Mouse (Mus musculus): Measurements from ENCODE around the gene Atxn7l2. TPM values are rescaled to one million over a fixed set of nuclear protein-coding genes. Genes with fewer than 3 reads are reported as not detected.

Gene Atxn7l2
- polyA plus RNA-seq, 1 experiment from 2014 or later: 18.7 TPM

- no peaks in the 10 kb centered on the region for H3K36me3 ChIP-seq
These were observed 15.2 kb upstream of the Atxn7l2 start for GRCm38 (mm10) chr3:108225711-108226557.

GRCm38 (mm10) chr3:108220661-108221060 is 9.9 kb upstream of the Atxn7l2 start:
- Histone ChIP-seq H3K27ac (no peak overlapping the region), H3K4me3 (no peak overlapping the region), H3K27me3 (peaks cover 39% of the 10 kb centered on the region), H3K4me2 (no peak overlapping the region), H3K36me3 (no peaks in the 10 kb centered on the region), H3K9me3 (no peaks in the 10 kb centered on the region), H3K9ac (no peak overlapping the region), H3K4me1 (peaks cover under 1% of the 10 kb centered on the region; the same call in 1 of the 2 replicates)
- 66% methylated on average over 3 of the region's 3 CpGs for WGBS
- ATAC-seq (ENCODE audit: insufficient number of reproducible peaks, low FRiP score, low TSS enrichment, low read depth): no peak

More at GRCm38 (mm10) chr3:108225711-108226557, 15.2 kb upstream of the Atxn7l2 start:
- peaks cover 60% of the 10 kb centered on the region for H3K27me3 ChIP-seq
- H3K9me3 ChIP-seq: no peaks in the 10 kb centered on the region
- H3K4me1 ChIP-seq: peaks cover 15% of the 10 kb centered on the region
- ATAC-seq (ENCODE audit: insufficient number of reproducible peaks, low FRiP score, low TSS enrichment, low read depth): peak; percentile 65
- peak overlapping the region; percentile 90 for H3K4me2 ChIP-seq
- WGBS: 3% methylated on average over 65 of the region's 67 CpGs
- peak overlapping the region; percentile 47 for H3K4me3 ChIP-seq
- no peak overlapping the region for H3K27ac ChIP-seq
- peak overlapping the region; percentile 43 for H3K9ac ChIP-seq

- ATAC-seq (ENCODE audit: insufficient number of reproducible peaks, low FRiP score, low TSS enrichment, low read depth): no peak
- peaks cover 5% of the 10 kb centered on the region for H3K4me1 ChIP-seq
- H3K4me2 ChIP-seq: no peak overlapping the region
- H3K36me3 ChIP-seq: no peaks in the 10 kb centered on the region
- no peak overlapping the region for H3K27ac ChIP-seq
- peaks cover 5% of the 10 kb centered on the region; the same call in 1 of the 2 replicates for H3K27me3 ChIP-seq
- H3K9me3 ChIP-seq: no peaks in the 10 kb centered on the region
- no peak overlapping the region for H3K9ac ChIP-seq
- 13% methylated on average over 5 of the region's 5 CpGs for WGBS
- no peak overlapping the region for H3K4me3 ChIP-seq
These were observed 4.0 kb upstream of the Atxn7l2 start for GRCm38 (mm10) chr3:108214734-108215133.

- no peak overlapping the region for H3K4me3 ChIP-seq
- H3K27ac ChIP-seq: no peak overlapping the region
- H3K9ac ChIP-seq: no peak overlapping the region
- WGBS: 80% methylated on average over 8 of the region's 8 CpGs
- no peak for ATAC-seq (ENCODE audit: insufficient number of reproducible peaks, low FRiP score, low TSS enrichment, low read depth)
- no peak overlapping the region for H3K4me2 ChIP-seq
- H3K9me3 ChIP-seq: no peaks in the 10 kb centered on the region
- peaks cover 27% of the 10 kb centered on the region for H3K4me1 ChIP-seq
- no peaks in the 10 kb centered on the region for H3K36me3 ChIP-seq
- 0 out of 2 replicates have a peak, but pooled peaks cover 5% of the 10 kb centered on the region for H3K27me3 ChIP-seq
These were observed 1.7 kb upstream of the Atxn7l2 start for GRCm38 (mm10) chr3:108212406-108212805.

- 80% methylated on average over 6 of the region's 6 CpGs for WGBS
- Histone ChIP-seq H3K4me3 (no peak overlapping the region), H3K9me3 (no peaks in the 10 kb centered on the region), H3K36me3 (no peaks in the 10 kb centered on the region; the same call in 1 of the 2 replicates), H3K27ac (no peak overlapping the region), H3K4me2 (no peak overlapping the region), H3K27me3 (0 out of 2 replicates have a peak, but pooled peaks cover 5% of the 10 kb centered on the region), H3K4me1 (peaks cover 33% of the 10 kb centered on the region), H3K9ac (no peak overlapping the region)
- no peak for ATAC-seq (ENCODE audit: insufficient number of reproducible peaks, low FRiP score, low TSS enrichment, low read depth)
These were observed 1.1 kb upstream of the Atxn7l2 start for GRCm38 (mm10) chr3:108211845-108212244.

- peaks cover 43% of the 10 kb centered on the region for H3K4me1 ChIP-seq
- WGBS: under 1% methylated on average over 46 of the region's 72 CpGs
- peak overlapping the region; percentile 89 for H3K4me2 ChIP-seq
- H3K36me3 ChIP-seq: peaks cover 14% of the 10 kb centered on the region
- peak overlapping the region; percentile 62 for H3K4me3 ChIP-seq
- H3K27me3 ChIP-seq: 0 out of 2 replicates have a peak, but pooled peaks cover 3% of the 10 kb centered on the region
- no peaks in the 10 kb centered on the region for H3K9me3 ChIP-seq
- peak overlapping the region; percentile 93 for H3K27ac ChIP-seq
- peak; percentile 93 for ATAC-seq (ENCODE audit: insufficient number of reproducible peaks, low FRiP score, low TSS enrichment, low read depth)
- H3K9ac ChIP-seq: peak overlapping the region; percentile 58
These were observed 576 bp downstream of the Atxn7l2 start for GRCm38 (mm10) chr3:108209946-108210770.

GRCm38 (mm10) chr3:108209536-108209935 is 1.2 kb downstream of the Atxn7l2 start:
- peak overlapping the region; percentile 89 for H3K4me2 ChIP-seq
- H3K4me3 ChIP-seq: peak overlapping the region; percentile 62
- peak overlapping the region; percentile 93 for H3K27ac ChIP-seq
- peak overlapping the region; percentile 58 for H3K9ac ChIP-seq
- 0 out of 2 replicates have a peak, but pooled peaks cover 3% of the 10 kb centered on the region for H3K27me3 ChIP-seq
- H3K9me3 ChIP-seq: no peaks in the 10 kb centered on the region
- 5% methylated on average over 8 of the region's 8 CpGs for WGBS
- H3K36me3 ChIP-seq: peaks cover 20% of the 10 kb centered on the region
- H3K4me1 ChIP-seq: peaks cover 45% of the 10 kb centered on the region
- no peak for ATAC-seq (ENCODE audit: insufficient number of reproducible peaks, low FRiP score, low TSS enrichment, low read depth)

GRCm38 (mm10) chr3:108209001-108209400 is 1.7 kb downstream of the Atxn7l2 start:
- Histone ChIP-seq H3K9me3 (no peaks in the 10 kb centered on the region), H3K4me1 (peaks cover 47% of the 10 kb centered on the region), H3K27me3 (no peaks in the 10 kb centered on the region), H3K4me3 (peak overlapping the region; percentile 62), H3K4me2 (peak overlapping the region; percentile 89), H3K9ac (peak overlapping the region; percentile 58; the same call in 1 of the 2 replicates), H3K36me3 (peaks cover 25% of the 10 kb centered on the region), H3K27ac (peak overlapping the region; percentile 93; the same call in 1 of the 2 replicates)
- WGBS: 60% methylated on average over 3 of the region's 3 CpGs
- no peak for ATAC-seq (ENCODE audit: insufficient number of reproducible peaks, low FRiP score, low TSS enrichment, low read depth)

GRCm38 (mm10) chr3:108206731-108207375 is 3.9 kb downstream of the Atxn7l2 start:
- Histone ChIP-seq H3K36me3 (peaks cover 42% of the 10 kb centered on the region), H3K27ac (peak overlapping the region; percentile 79), H3K4me3 (peak overlapping the region; percentile 8; the same call in 1 of the 2 replicates)

GRCm38 (mm10) chr3:108205601-108206000 is 5.1 kb downstream of the Atxn7l2 start:
- no peak overlapping the region for H3K27ac ChIP-seq
- WGBS: 85% methylated on average over 8 of the region's 8 CpGs
- no peak overlapping the region for H3K4me2 ChIP-seq
- no peak for ATAC-seq (ENCODE audit: insufficient number of reproducible peaks, low FRiP score, low TSS enrichment, low read depth)
- no peak overlapping the region for H3K4me3 ChIP-seq
- H3K9ac ChIP-seq: no peak overlapping the region
- no peaks in the 10 kb centered on the region for H3K9me3 ChIP-seq
- peaks cover 44% of the 10 kb centered on the region for H3K36me3 ChIP-seq
- H3K27me3 ChIP-seq: no peaks in the 10 kb centered on the region
- H3K4me1 ChIP-seq: peaks cover 73% of the 10 kb centered on the region

More at GRCm38 (mm10) chr3:108206731-108207375, 3.9 kb downstream of the Atxn7l2 start:
- WGBS: 51% methylated on average over 15 of the region's 15 CpGs
- H3K27me3 ChIP-seq: no peaks in the 10 kb centered on the region
- H3K4me2 ChIP-seq: peak overlapping the region; percentile 26
- H3K9ac ChIP-seq: no peak overlapping the region
- no peaks in the 10 kb centered on the region for H3K9me3 ChIP-seq
- H3K4me1 ChIP-seq: peaks cover 65% of the 10 kb centered on the region
- ATAC-seq (ENCODE audit: insufficient number of reproducible peaks, low FRiP score, low TSS enrichment, low read depth): no peak

GRCm38 (mm10) chr3:108204470-108204869 is 6.3 kb downstream of the Atxn7l2 start:
- Histone ChIP-seq H3K36me3 (peaks cover 44% of the 10 kb centered on the region), H3K9ac (no peak overlapping the region), H3K4me2 (no peak overlapping the region), H3K27me3 (no peaks in the 10 kb centered on the region), H3K27ac (no peak overlapping the region), H3K4me1 (peaks cover 79% of the 10 kb centered on the region), H3K4me3 (no peak overlapping the region), H3K9me3 (no peaks in the 10 kb centered on the region)
- no peak for ATAC-seq (ENCODE audit: insufficient number of reproducible peaks, low FRiP score, low TSS enrichment, low read depth)
- WGBS: 86% methylated on average over 11 of the region's 11 CpGs

Data from limb, embryonic 15.5 days (tissue).